Mouse (Mus musculus) regulatory T cell (primary cell): ENCODE data around the gene Capn10.
"Not testable (repeated sequence)": the region's sequence is repeated elsewhere in the genome, so short reads cannot be mapped to it uniquely, and the experiment has no call there.

Experiments used
- in situ Hi-C: fragments of 300-600 bp; cut with MboI, MseI; formaldehyde crosslinking; loops from one replicate; pipeline ENCODE4 v1.15.1; 2025; ENCODE audit warnings: high pct_unique_total_duplicates

Gene Capn10

DNA sequence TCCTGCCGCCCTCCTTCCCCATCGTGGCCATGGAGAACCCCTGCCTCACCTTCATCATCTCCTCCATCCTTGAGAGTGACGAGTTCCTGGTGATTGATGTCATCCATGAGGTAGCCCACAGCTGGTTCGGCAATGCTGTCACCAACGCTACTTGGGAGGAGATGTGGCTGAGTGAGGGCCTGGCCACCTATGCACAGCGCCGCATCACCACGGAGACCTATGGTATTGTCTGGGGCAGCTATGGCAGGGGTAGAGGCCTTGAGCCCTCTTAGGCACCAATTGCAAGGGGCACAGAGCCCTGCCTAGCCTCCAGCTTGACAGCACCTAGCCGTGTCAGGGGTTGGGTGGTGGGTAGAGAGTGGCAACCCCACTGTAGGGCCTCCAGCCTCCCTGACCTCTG lies 17.5 kb upstream of the Capn10 start:
- in situ Hi-C loops = loop anchor here (25.0 kb wide), 1 partner anchor 1121 kb away; no protein-coding TSS in a partner anchor

- in situ Hi-C loops = loop anchor here (25.0 kb wide), 1 partner anchor 1118 kb away; no protein-coding TSS in a partner anchor
Observed at GRCm38 (mm10) chr1:92919151-92919550, 15.0 kb upstream of the Capn10 start.

DNA sequence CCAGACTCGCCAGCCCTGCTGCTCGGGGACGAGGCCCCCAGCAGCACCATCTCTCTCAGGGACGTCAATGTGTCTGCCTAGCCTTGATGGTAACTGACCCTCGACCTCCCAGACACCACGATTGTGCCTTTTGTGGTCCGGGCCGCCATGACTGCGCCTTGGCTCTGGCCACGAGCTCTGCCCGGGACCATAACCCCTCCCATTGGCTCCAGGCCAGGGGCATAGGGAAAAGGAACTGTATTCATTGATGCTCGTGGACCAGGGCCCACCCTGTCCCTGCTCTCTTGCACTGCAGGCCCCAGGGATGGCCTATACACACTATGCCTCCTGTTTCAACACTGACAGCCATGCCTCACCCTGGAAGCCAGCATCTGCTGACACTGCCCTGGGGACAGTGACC lies 14.4 kb upstream of the Capn10 start:
- in situ Hi-C loops = loop anchor here (25.0 kb wide), 1 partner anchor 1118 kb away; no protein-coding TSS in a partner anchor

- in situ Hi-C loops = loop anchor here (25.0 kb wide), 1 partner anchor 1117 kb away; no protein-coding TSS in a partner anchor
Observed at GRCm38 (mm10) chr1:92920474-92921200, 13.5 kb upstream of the Capn10 start.

GRCm38 (mm10) chr1:92921496-92921895 lies 12.7 kb upstream of the Capn10 start:
- in situ Hi-C loops = loop anchor here (25.0 kb wide), 1 partner anchor 1116 kb away; no protein-coding TSS in a partner anchor

DNA sequence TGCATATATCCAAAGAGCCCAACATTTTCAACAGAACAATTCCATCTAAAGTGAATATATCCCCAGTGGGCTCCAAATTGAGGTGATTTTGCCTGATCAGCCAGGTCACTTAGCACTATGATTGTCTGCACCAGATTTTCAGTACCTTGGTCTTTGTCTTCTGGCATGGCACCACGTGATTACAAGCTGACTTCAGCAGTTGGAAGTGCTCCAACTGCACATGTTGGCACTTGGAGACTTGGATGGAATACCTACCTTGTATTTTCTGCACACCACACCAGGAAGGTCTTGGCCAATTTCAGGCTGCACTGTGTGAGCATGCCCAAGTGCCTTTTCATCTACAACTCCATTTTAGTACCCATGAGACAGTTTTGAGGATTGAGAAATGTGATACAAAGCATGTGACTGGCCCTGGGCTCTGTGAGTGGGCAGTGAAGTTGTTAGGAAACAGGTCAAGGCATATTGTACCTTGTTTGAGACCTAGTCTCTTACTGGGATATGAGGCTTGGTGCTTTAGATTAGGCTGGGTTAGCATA lies 3.9 kb upstream of the Capn10 start:
- in situ Hi-C loops = loop anchor here (25.0 kb wide), 1 partner anchor 557 kb away; the partner anchor contains the start of gene Hdlbp

GRCm38 (mm10) chr1:92933611-92934010 lies 565 bp upstream of the Capn10 start:
- in situ Hi-C loops = loop anchor here (25.0 kb wide), 1 partner anchor 554 kb away; the partner anchor contains the start of gene Hdlbp

DNA sequence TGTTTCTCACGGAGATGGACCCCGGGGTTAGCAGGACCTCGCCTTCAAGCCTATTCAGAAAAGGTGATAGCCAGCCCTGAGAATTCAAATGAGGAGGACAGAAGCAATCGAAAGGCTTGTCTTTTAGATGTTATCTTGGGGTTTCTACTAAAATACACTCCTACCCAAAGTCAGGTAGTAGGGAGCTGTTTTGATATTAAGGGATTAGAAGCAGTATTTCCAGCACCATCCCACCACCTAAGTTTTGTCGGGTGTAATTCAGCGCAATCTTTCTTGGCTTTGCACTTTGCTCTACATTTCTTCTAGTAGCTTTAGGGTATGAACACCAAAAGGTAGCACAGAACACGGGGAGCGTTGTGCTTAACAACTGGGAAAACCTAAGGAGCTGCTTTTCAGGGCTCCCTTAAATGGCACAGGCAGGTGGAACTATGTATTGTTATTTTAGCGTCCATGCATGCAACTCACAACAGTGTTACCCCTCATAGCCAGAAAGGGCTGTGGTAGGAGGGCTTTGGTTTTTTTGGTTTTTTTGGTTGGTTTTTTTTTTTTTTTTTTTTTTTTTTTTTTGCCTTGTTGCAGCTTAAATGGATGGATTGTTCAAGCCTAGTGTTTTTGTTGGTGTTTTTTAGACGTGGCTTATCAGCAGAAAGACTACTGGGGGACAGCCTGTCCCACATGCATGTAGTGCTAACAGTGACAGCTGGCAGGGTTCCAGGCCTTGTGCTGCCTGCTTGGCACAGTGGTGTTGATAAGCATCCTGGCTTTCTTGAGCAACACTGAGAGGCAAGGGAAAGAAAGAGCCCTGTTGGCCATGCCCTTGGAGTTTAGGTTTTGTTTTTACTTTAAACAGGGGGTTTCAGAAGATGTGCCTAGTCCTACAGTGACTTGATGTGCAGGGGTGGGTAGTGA lies 1.1 kb downstream of the Capn10 start:
- in situ Hi-C loops = loop anchor here (25.0 kb wide), 1 partner anchor 552 kb away; the partner anchor contains the start of gene Hdlbp

- in situ Hi-C loops = loop anchor here (25.0 kb wide), 1 partner anchor 551 kb away; the partner anchor contains the start of gene Hdlbp
Observed at GRCm38 (mm10) chr1:92935977-92936376, 1.8 kb downstream of the Capn10 start.

- in situ Hi-C loops = loop anchor here (25.0 kb wide), 1 partner anchor 551 kb away; the partner anchor contains the start of gene Hdlbp
Observed at GRCm38 (mm10) chr1:92936467-92936866, 2.3 kb downstream of the Capn10 start.

DNA sequence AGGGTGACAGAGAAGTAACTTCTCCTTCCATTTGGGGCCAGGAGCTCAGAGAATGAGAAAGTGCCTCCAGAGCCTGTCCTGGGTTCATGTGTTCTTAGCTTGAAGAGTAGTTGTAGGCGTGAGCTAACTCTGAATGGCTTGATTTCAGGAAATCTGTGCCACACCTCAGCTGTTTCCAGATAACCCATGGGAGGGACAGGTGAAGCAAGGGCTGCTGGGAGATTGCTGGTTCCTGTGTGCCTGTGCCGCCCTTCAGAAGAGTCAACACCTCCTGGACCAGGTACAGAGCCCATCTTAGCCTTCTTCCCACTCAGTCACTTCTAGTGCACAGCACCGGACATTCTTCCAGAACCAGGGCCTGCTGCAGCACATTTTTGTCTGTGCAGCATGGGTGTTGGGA lies 3.6 kb downstream of the Capn10 start:
- in situ Hi-C loops = loop anchor here (25.0 kb wide), 1 partner anchor 550 kb away; the partner anchor contains the start of gene Hdlbp

DNA sequence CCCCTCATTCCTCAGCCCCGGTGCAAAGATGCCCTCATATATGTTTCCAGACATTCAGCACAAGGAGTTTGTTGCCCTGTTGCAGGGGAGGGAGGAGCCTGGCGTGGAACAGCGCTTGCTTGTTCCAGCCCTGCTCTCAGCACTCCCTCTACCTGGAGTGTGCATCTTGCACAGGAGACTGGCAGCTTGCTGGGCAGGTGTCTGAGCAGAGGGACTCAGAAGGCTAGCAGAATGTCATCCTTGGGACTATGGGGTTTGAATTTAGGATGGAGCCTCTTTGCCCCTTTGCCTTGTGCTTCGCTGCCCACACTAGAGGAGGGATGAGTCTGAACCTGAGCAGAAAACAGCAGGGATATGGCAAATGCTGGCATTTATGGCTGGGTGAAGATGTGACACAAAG lies 5.6 kb downstream of the Capn10 start:
- in situ Hi-C loops = loop anchor here (10.0 to 25.0 kb wide), 2 partner anchors 548 to 1735 kb away; partner anchors contain the start of gene Hdlbp

DNA sequence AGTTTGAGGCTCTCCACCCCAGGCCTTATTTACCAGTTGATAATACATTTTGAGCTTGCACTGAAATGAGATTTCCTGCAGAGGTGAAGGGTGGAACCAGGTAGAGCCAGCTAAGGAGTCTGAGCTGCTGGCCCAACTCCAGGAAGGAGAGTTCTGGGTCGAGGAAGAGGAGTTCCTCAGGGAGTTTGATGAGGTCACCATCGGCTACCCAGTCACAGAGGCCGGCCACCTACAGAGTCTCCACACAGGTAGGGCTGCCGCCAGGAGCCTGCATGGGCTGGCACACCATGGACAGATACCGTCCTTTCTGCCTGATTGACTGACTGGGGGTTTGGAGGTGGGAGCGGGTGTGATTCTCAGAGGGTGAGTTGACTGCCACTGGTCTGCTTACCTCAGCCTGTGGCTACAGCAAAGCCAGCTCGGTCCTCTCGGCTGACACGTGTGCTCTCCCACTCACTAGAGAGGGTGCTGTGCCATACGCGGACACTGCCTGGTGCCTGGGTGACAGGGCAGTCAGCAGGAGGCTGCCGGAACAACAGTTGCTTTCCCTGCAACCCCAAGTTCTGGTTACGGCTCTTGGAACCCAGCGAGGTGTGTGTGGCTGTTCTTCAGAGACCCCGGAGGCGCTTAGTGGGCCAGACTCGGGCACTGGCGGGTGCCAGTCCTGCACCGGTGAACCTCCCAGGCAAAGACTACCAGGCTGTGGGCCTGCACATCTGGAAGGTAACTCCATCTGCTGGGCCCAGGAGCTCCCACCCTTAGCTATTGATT lies 9.2 kb downstream of the Capn10 start:
- in situ Hi-C loops = loop anchor here (10.0 to 25.0 kb wide), 2 partner anchors 544 to 1739 kb away; partner anchors contain the start of gene Hdlbp

DNA sequence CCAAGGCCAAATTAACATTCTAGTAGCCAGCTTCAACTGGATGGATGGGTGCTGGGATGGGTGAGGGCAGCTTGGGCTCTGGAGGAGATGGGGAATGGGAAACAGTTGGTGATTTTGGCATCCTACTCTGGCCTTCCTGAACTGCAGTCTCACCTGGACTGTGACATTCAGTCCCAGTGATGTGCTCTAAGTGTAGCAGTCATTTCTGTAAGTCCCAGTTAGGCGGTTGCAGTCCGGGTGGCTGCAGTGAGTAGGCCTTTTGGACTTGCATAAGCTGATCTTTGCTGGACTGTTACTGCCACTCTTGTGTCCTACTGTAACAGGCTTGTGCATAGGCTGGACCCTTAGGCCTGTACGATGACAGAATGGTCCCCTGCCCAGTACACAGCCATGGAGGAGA lies 13.8 kb downstream of the Capn10 start:
- in situ Hi-C loops = loop anchor here (10.0 to 25.0 kb wide), 2 partner anchors 539 to 1743 kb away; partner anchors contain the start of gene Hdlbp

GRCm38 (mm10) chr1:92949426-92949825 lies 15.2 kb downstream of the Capn10 start:
- in situ Hi-C loops = loop anchor here (10.0 to 25.0 kb wide), 2 partner anchors 538 to 1745 kb away; partner anchors contain the start of gene Hdlbp

GRCm38 (mm10) chr1:92950607-92951006 lies 16.4 kb downstream of the Capn10 start, which contains the start of gene Gpr35:
Gpr35 (plus strand) TSS chr1:92950865.
- in situ Hi-C loops = no loop called here

DNA sequence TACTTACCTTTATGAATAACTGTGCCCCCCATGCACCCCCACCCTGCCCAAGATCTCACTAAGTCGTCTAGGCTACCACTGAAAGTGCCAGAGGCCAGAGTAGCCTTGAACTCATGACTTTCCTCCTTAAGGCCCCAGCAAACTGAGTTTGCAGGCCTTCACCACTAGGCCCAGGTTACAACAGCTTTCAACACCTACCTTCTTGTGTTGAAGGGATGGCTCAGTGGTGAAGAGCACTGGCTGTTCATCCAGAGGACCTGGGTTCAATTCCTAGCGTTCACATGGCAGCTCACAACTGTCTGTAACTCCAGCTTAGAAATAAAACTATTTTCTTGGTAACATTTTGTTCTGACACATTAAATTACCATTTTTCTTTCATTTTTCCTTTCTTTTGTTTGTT lies 19.5 kb downstream of the Capn10 start:
- in situ Hi-C loops = no loop called here

- in situ Hi-C loops = not testable (repeated sequence)
Observed at GRCm38 (mm10) chr1:92956571-92957335, 22.6 kb downstream of the Capn10 start.

- in situ Hi-C loops = no loop called here
Observed at GRCm38 (mm10) chr1:92958999-92959398, 24.8 kb downstream of the Capn10 start.
